Mouse (Mus musculus) granulocyte monocyte progenitor cell, adult 5-6 weeks (primary cell): ENCODE measurements at regions not wholly inside any gene's neighbourhood (a gene's known extent, or its start where the extent isn't known, plus 50 kb on each side); places are given as distances from the start of the nearest gene placed in this dataset.

Experiments
- ATAC-seq: replicated peaks from 2 replicates; pipeline ENCODE4 v1.8.0; 2016; ENCODE audit warnings: mild to moderate bottlenecking, moderate TSS enrichment, inconsistent platforms; ENCODE audit not compliant: poor library complexity, severe bottlenecking

GRCm38 (mm10) chr2:133614672-133615071 is 62.7 kb downstream of the Bmp2 start:
- peak; percentile 97 for ATAC-seq

GRCm38 (mm10) chr2:133615299-133615698 is 63.3 kb downstream of the Bmp2 start:
- no peak for ATAC-seq

GRCm38 (mm10) chr2:133617317-133617835 is 65.4 kb downstream of the Bmp2 start:
- ATAC-seq, result no peak

GRCm38 (mm10) chr2:133622523-133622922 is 70.6 kb downstream of the Bmp2 start:
- ATAC-seq, result no peak

GRCm38 (mm10) chr2:133625542-133625941 is 73.6 kb downstream of the Bmp2 start:
- ATAC-seq, result no peak

- no peak for ATAC-seq
These were observed 76.9 kb downstream of the Bmp2 start for GRCm38 (mm10) chr2:133628874-133629273.

- ATAC-seq, result no peak
These were observed 83.5 kb downstream of the Bmp2 start for GRCm38 (mm10) chr2:133635434-133635833.

- ATAC-seq, result peak; percentile 53
These were observed 98.0 kb downstream of the Bmp2 start for GRCm38 (mm10) chr2:133649874-133650481.

GRCm38 (mm10) chr2:133666331-133667054 is 114.5 kb downstream of the Bmp2 start:
- no peak for ATAC-seq

GRCm38 (mm10) chr2:133667055-133667395 is 115.1 kb downstream of the Bmp2 start:
- ATAC-seq, result no peak

- no peak for ATAC-seq
These were observed 117.9 kb downstream of the Bmp2 start for GRCm38 (mm10) chr2:133669821-133670220.

GRCm38 (mm10) chr2:133671528-133671927 is 119.6 kb downstream of the Bmp2 start:
- ATAC-seq, result no peak

GRCm38 (mm10) chr2:133684367-133684766 is 132.4 kb downstream of the Bmp2 start:
- ATAC-seq, result peak; percentile 68

GRCm38 (mm10) chr2:133688121-133688787 is 136.3 kb downstream of the Bmp2 start:
- ATAC-seq, result no peak

GRCm38 (mm10) chr2:133688788-133689155 is 136.8 kb downstream of the Bmp2 start:
- ATAC-seq, result no peak

- no peak for ATAC-seq
These were observed 157.0 kb downstream of the Bmp2 start for GRCm38 (mm10) chr2:133708735-133709584.

GRCm38 (mm10) chr2:133716243-133716642 is 164.3 kb downstream of the Bmp2 start:
- no peak for ATAC-seq

GRCm38 (mm10) chr2:133717076-133717475 is 165.1 kb downstream of the Bmp2 start:
- ATAC-seq, result no peak

GRCm38 (mm10) chr2:133724310-133724709 is 172.4 kb downstream of the Bmp2 start:
- peak; percentile 50; the same call in 1 of the 2 replicates for ATAC-seq

- ATAC-seq, result no peak
These were observed 172.8 kb downstream of the Bmp2 start for GRCm38 (mm10) chr2:133724757-133725156.
